Mouse (Mus musculus) brain, embryonic 14.5 days (tissue): Measurements from ENCODE around the gene Wdr66.

Source experiments
- CTCF ChIP-seq: fragments of 200-500 bp; IDR thresholded peaks from 2 replicates; pipeline ENCODE4 v1.5.1; 2012; ENCODE audit warnings: inconsistent platforms, mild to moderate bottlenecking, moderate library complexity, borderline replicate concordance; ENCODE audit not compliant: insufficient read depth, insufficient read length; ENCODE audit errors: extremely low read depth
- POLR2A ChIP-seq: fragments of 200-500 bp; IDR thresholded peaks from 2 replicates; pipeline ENCODE4 v1.6.1; 2012; ENCODE audit warnings: mild to moderate bottlenecking, inconsistent platforms, borderline replicate concordance; ENCODE audit not compliant: poor library complexity, insufficient read depth, insufficient read length, severe bottlenecking; ENCODE audit errors: extremely low read depth

GRCm38 (mm10) chr5:123346701-123347270 lies 94.9 kb downstream of the Wdr66 start:
- TF ChIP-seq POLR2A (no peak), CTCF (no peak)
